Mouse (Mus musculus): ENCODE data around the gene Zfp839.

GRCm38 (mm10) chr12:110891887-110892286 lies 41.8 kb downstream of the Zfp839 start:
- no peak for TF ChIP-seq CTCF (IDR thresholded peaks at IDR 0.05; ENCODE audit: low read depth)
- TF ChIP-seq EP300 (optimal IDR thresholded peaks at IDR 0.05) = no peak
